Mouse (Mus musculus) kidney, postnatal 36 days (tissue): ENCODE measurements at regions not wholly inside any gene's neighbourhood (a gene's known extent, or its start where the extent isn't known, plus 50 kb on each side); places are given as distances from the start of the nearest gene placed in this dataset.
A peak's percentile ranks its signal among the peaks of the same experiment; 100 is the strongest.

ENCODE experiments used
- DNase-seq, 2 experiments: peaks; one replicate each; pipeline ENCODE4 v3.0.0; 2021 to 2022; ENCODE audit warnings: mixed read lengths in 2 of 2

- DNase-seq, result no peak
These were observed 151.3 kb downstream of the Snx19 start for GRCm38 (mm10) chr9:30578213-30578612.

GRCm38 (mm10) chr9:30577243-30577642 lies 150.3 kb downstream of the Snx19 start:
- DNase-seq, result no peak

- DNase-seq, result no peak
These were observed 148.6 kb downstream of the Snx19 start for GRCm38 (mm10) chr9:30575531-30575930.

GRCm38 (mm10) chr9:30573294-30573693 lies 146.4 kb downstream of the Snx19 start:
- DNase-seq, result no peak

GRCm38 (mm10) chr9:30571014-30571413 lies 144.1 kb downstream of the Snx19 start:
- DNase-seq, result no peak

GRCm38 (mm10) chr9:30564765-30565680 lies 138.1 kb downstream of the Snx19 start:
- DNase-seq, result no peak

- DNase-seq, result no peak
These were observed 136.5 kb downstream of the Snx19 start for GRCm38 (mm10) chr9:30563399-30563798.

- no peak for DNase-seq
These were observed 128.0 kb downstream of the Snx19 start for GRCm38 (mm10) chr9:30554908-30555307.

GRCm38 (mm10) chr9:30552721-30553120 lies 125.8 kb downstream of the Snx19 start:
- DNase-seq, result no peak

GRCm38 (mm10) chr9:30549892-30550515 lies 123.1 kb downstream of the Snx19 start:
- no peak for DNase-seq

- no peak for DNase-seq
These were observed 113.0 kb downstream of the Snx19 start for GRCm38 (mm10) chr9:30539858-30540257.

- DNase-seq, result no peak
These were observed 109.7 kb downstream of the Snx19 start for GRCm38 (mm10) chr9:30536508-30537100.

- DNase-seq, result no peak
These were observed 108.1 kb downstream of the Snx19 start for GRCm38 (mm10) chr9:30534961-30535360.

GRCm38 (mm10) chr9:30533780-30534343 lies 107.0 kb downstream of the Snx19 start:
- no peak for DNase-seq

- no peak for DNase-seq
These were observed 106.3 kb downstream of the Snx19 start for GRCm38 (mm10) chr9:30533091-30533779.

GRCm38 (mm10) chr9:30525086-30525485 lies 98.2 kb downstream of the Snx19 start:
- no peak for DNase-seq

- DNase-seq, result no peak
These were observed 97.6 kb downstream of the Snx19 start for GRCm38 (mm10) chr9:30524401-30525066.

- peak; percentile 30 to 65 for DNase-seq
These were observed 96.9 kb downstream of the Snx19 start for GRCm38 (mm10) chr9:30523852-30524251.

GRCm38 (mm10) chr9:30522595-30523350 lies 95.9 kb downstream of the Snx19 start:
- DNase-seq, result peak in 1 of 2 experiments; percentile 50

GRCm38 (mm10) chr9:30521556-30522240 lies 94.8 kb downstream of the Snx19 start:
- no peak for DNase-seq
